Mouse (Mus musculus) ZHBTc4 (cell line): ENCODE measurements around the gene Paxbp1.

Source experiments
- DNase-seq: peaks from one replicate; pipeline ENCODE4 v3.0.0-alpha.2; 2011; ENCODE audit warnings: low read depth, low spot score

The Paxbp1 gene

DNA sequence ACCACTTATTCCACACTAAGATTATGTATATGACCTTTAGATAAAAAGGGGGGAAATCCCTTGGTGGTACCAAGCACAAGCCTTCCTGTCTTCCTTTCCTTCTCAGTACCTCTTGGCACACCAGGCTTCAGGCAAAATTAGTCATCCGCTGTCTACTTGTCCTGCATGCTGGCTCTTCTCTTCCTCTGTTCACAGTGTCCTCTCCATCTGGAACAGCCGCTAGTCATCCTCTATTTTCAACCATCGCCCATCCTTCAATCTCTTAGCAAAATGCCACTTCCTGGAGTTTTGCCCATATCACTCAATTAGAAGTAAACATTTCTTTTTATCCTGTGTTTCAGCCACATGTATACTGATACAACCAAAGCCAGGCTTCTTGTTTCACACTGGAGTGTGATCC, 46.5 kb downstream of the Paxbp1 start:
- no peak for DNase-seq

GRCm38 (mm10) chr16:90996327-90997243, 47.8 kb downstream of the Paxbp1 start:
- no peak for DNase-seq

GRCm38 (mm10) chr16:90995498-90995897, 48.8 kb downstream of the Paxbp1 start:
- no peak for DNase-seq

DNA sequence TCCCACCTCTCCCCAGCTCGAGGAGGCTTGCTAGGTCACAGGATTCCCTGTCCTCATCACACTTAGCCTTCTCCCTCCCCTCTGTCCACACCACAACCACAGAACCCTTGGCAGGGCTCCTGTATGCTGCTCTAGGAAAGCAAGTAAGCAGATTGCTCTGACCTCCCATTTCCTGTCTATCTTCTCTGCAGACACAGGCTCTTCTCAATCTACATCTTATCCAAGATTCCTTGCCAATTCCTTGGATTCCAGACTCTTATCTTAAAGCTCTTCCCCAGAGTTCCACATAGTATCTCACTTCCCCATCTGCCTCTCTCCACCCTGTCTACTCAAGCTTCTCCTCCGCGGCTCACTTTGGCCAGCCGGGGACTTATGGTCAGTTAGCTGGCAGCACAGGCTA, 49.3 kb downstream of the Paxbp1 start:
- no peak for DNase-seq

DNA sequence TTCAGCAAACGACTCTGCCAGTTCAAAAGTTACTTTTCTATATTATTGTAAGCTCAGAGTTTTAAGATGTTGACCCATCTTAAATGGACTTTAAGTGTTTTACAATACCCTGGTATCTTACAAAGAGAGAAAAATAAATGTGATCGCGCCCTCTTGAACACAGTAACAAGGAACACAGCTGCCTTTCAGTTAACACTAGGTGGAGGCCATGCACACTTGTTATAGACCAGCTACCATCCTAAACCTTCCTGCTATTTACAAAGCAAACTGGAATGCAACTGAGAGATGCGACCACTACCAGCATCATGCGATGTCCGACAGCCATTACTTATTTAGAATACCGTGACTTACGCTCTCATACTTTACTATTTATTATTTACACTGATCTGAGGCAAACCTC, 55.2 kb downstream of the Paxbp1 start:
- no peak for DNase-seq

DNA sequence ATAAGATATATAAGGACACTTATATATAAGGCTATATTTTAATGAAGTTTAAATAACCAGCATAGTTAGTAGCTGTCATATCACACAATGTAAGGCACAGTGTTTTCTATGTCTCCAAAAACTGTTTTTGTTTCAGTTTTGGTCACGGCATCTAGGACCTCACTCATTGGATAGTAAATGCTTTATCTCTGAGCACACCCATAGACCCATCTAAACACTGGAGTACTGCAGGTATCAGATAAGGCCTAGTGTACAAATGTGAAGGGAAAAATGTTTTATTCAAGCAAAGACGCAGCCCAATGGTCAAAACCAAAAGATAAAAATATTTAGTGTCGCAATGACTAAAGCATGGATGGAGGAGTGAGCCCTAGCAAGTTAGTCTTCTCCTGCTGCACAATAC, 55.7 kb downstream of the Paxbp1 start:
- no peak for DNase-seq

DNA sequence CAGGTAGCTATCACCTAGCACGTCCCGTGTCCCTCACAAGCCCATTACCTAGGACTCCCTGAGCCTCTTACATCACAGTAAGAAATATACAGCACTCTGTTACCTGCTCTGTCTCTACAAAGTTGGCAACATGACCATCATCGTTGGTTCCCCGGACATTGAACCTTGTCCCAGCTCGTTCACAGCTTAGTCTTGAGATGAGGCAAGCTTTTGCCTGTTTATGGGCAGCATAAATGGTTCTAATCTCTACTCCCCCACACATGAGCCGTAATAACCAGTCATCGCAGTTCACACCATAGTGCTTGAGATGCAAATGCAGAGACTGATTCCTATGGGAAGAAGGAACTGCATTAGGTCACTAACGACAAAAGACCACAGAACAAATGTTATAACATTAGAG, 56.3 kb downstream of the Paxbp1 start:
- no peak for DNase-seq

DNA sequence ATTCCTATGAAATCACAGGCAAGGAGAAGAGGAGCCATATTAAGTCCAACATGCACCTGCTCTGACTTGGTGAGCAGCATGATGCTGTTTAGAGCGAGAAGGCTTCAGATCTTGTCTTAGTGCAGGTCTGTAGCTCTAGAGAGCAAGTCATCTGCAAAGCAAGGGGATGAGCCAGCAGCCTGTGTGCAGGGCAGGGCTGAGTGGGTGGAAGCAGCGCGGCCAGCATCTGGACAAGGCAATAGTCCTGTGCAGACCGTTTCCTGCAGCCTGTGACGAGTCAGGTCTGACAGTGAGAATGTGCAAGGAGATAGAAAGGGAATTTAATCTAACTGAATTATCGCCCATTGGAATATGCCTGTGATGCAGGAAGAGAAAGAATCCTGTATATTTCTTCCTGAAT, 73.3 kb downstream of the Paxbp1 start:
- DNase-seq: no peak

DNA sequence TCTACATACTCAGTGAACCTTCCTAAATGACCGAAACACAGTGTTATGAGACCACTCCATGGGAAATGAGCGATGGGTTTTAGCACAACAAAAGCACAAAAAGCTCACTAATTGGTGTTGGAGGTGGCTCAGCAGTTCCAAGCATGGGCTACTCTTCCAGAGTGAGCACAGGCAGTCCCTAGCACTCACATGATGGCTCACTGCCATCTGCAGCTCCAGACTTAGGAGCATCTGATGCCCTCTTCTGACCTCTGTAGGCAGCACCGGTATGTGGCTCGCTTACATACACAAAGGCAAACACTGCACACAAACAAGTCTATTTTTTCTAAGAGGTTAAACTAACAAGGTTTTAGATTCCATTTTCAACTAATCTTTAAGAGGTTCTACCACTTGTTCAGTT, 78.1 kb downstream of the Paxbp1 start:
- DNase-seq: no peak

DNA sequence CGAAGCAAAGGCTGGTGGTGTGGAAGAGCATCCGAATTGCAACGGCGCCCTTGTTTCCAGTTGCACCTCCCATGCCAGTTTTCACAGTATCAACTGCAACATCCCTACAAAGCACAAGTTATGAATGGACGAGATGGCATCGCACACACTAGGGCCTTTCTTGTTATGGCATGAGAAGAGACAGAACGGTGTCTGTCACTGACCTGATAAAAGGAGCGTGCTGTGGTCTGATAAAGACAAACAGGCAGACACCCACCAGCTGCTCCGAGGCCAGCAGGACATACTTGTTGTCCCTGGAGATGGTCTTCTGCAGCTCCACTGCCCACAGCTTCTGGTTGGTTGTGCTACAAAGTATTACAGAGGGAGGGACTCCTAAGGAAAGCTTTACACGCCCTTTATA, 80.0 kb downstream of the Paxbp1 start:
- DNase-seq: no peak
